9 mouse cellular contexts compared by ENCODE assay signal in the genomic region with DNA sequence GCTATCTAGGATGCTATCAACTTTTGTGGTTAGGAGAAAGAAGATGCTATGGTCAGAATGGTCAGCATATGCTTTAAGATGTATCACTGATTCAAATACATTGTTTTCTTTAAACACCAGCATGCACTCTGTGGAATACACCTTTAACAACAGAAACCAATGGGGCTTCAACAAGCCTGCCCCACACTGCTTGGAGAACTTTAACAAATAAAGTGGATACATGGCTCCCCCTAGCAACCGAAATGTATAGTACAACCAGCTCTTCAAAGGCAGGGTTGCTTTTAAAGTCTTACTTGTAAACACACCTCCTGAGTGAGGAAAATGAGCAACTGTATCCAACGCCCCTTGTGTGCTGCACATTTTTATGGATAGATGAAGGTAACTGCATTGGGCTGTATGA.
DNase-seq lines count a peak whose midpoint lies in the region; ATAC-seq lines count a peak whose summit lies in the region.
"Had no signal": no experiment of that assay in that cellular context is flagged by ENCODE, and none has a peak within 500 bp of the region (broad histone marks: within the 10 kb centered on the region; RNA-seq: fewer than 3 reads in every experiment).

No protein-coding gene starts in this region.

- WGBS in hindbrain, embryonic 14.5 days = 9% methylated on average over 2 of the region's 2 CpGs

- ATAC-seq in hindbrain, embryonic 14.5 days (ENCODE audit: low FRiP score) = peak; percentile 70; the same call in 1 of the 2 replicates
- ATAC-seq in megakaryocyte progenitor cell, adult 5-6 weeks (replicated peaks; ENCODE audit: poor library complexity) = peak; percentile 80

- no peak overlapping the region for H3K4me2 ChIP-seq in hindbrain, embryonic 14.5 days (replicated peaks)

- H3K27ac ChIP-seq in hindbrain, embryonic 14.5 days = no peak overlapping the region

- H3K4me1 ChIP-seq in hindbrain, embryonic 14.5 days (replicated peaks; ENCODE audit: control insufficient read depth, insufficient read depth, low read length) = no peaks in the 10 kb centered on the region

- no peaks in the 10 kb centered on the region for H3K36me3 ChIP-seq in hindbrain, embryonic 14.5 days (replicated peaks; ENCODE audit: control insufficient read depth, insufficient read depth)
- H3K36me3 ChIP-seq: G1E had no signal

- H3K9ac ChIP-seq in hindbrain, embryonic 14.5 days = no peak overlapping the region

- no peaks in the 10 kb centered on the region for H3K9me3 ChIP-seq in hindbrain, embryonic 14.5 days (ENCODE audit: control insufficient read depth, low read length)

- H3K4me3 ChIP-seq in hindbrain, embryonic 14.5 days (replicated peaks; ENCODE audit: low read length) = no peak overlapping the region

- DNase-seq in gastrocnemius, postnatal 10 days = peak; percentile 20
- DNase-seq in gastrocnemius, postnatal 25 days = no peak
- DNase-seq in CD4-positive helper T cell, adult 2 months (ENCODE audit: low read depth, low spot score) = peak; percentile 27
- peak; percentile 73 to 81 for DNase-seq in cerebellum, postnatal 14 days
- peak; percentile 88 for DNase-seq in hindbrain, embryonic 14.5 days (ENCODE audit: low spot score)
- peak; percentile 52 for DNase-seq in thymus, postnatal 0 days (ENCODE audit: low spot score)
- DNase-seq in gastrocnemius, adult 8-10 months (ENCODE audit: low spot score in 2 of 2) = no peak

- H3K27me3 ChIP-seq in hindbrain, embryonic 14.5 days (ENCODE audit: control insufficient read depth, insufficient read depth, low read length) = no peaks in the 10 kb centered on the region

Comparison
In these comparisons a context has a peak if more than half of its experiments do, and no peak if none do; other contexts are left out.
1. DNase-seq: peak in gastrocnemius, postnatal 10 days (single experiment), CD4-positive helper T cell, adult 2 months (single experiment), cerebellum, postnatal 14 days (2 of 2), hindbrain, embryonic 14.5 days (single experiment) and thymus, postnatal 0 days (single experiment); none in gastrocnemius, postnatal 25 days (single experiment) and gastrocnemius, adult 8-10 months (0 of 2).